Mouse (Mus musculus): ENCODE measurements around the gene Gm10112.

Gm10112 gene

DNA sequence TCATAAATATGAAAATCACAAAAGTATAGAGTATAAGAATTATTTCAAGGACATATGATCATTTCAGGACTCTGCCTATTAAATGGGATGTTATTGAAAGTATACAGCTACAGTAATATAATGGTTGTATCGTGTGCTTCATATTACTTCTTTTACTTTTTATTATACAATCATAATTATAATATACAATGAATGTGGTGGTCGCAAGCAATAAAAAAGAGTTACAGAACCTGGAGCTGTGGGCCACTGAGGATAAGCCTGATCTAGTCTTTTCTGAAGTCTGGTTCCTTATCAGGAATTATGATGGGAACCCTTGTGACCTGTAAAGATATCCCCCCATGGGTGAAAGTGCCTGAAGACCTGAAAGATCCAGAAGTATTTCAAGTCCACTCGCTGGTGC lies at the start of gene Gm10112:
Gm10112 (plus strand) TSS at position 301 of the 400 bp plus-strand sequence.
- no peak for DNase-seq (ENCODE audit: low read depth)

DNA sequence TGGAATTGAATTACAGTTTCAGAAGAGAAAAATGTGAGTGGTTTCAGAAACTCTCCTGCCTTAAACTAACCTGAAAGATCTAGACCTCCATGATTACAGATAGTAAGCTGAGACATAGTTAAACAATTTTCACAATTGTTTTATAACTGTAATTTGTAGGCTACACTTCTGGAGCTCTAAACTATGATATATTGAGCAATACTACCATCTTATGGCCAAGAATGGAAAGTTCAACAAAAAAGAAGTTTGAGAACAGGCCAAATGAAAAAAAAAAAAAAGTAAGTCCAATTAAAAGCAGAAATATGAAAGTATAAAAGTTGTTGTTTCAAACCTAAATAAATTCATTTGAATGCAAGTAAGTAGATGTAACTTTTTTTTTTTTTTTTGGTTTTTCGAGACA lies 21.4 kb downstream of the Gm10112 start:
- no peak for DNase-seq (ENCODE audit: low read depth)

DNA sequence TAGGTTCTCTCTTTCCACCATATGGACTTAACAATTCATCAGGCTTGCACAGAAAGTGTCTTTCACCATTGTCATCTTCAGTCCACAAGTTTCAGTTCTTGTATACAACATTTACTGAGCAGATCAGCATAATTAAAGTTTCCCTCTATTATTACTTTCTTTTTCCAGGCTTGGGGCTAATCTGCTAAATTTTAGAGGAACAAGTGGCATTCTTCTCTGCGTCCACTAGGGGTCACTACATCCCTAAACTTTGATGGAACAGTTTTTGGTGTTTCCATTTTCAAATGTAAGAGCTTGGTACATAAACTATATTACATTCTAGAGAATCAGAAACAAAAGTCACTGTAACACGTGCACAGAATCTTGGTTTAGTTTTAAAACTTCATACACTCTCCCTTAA lies 28.2 kb downstream of the Gm10112 start:
- DNase-seq (ENCODE audit: low read depth), result peak; percentile 9

DNA sequence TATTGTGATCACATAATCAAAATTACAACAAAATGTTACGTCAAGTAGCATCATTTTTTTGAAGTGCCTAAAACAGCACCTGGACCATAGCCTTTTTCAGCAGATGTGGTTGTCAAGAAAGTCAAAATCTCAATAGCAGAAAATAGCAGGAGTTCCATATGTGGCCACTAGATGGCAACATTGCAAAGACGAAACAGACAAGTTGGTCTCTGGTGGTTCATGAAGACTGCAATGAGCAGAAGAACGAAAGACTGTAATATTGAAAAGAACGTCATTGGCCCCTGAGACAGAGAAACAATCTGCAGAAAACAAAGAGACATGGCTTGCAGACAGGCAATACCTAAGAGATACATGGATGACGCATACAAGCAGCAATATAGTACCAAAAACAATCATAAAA lies 42.1 kb downstream of the Gm10112 start:
- peak; percentile 12 for DNase-seq (ENCODE audit: low read depth)

Data from c-Kit-positive CD71-negative TER-119-negative erythroid progenitor cells, embryonic 14.5 days (primary cell).